Mouse (Mus musculus) hindbrain, embryonic 12.5 days (tissue): ENCODE measurements around the gene Nradd. TPM values are rescaled to one million over a fixed set of nuclear protein-coding genes. Genes with fewer than 3 reads are reported as not detected.
A peak's percentile ranks its signal among the peaks of the same experiment; 100 is the strongest.

Experiments
- ATAC-seq: fragments of 200-750 bp; cut with Nextera tagmentation; 2 replicates; pipeline ENCODE4 v1.8.0; 2017; ENCODE audit warnings: moderate TSS enrichment; ENCODE audit not compliant: low FRiP score
- H3K27ac ChIP-seq: fragments of 300-500 bp; sonication (generic); 2 replicates; pipeline ENCODE4 v1.5.1; 2016; ENCODE audit warnings: mild to moderate bottlenecking
- H3K27me3 ChIP-seq: fragments of 300-500 bp; sonication (generic); 2 replicates; pipeline ENCODE4 v1.6.1; 2016; ENCODE audit warnings: mild to moderate bottlenecking
- H3K36me3 ChIP-seq: fragments of 300-500 bp; sonication (generic); 2 replicates; pipeline ENCODE4 v1.6.1; 2016; ENCODE audit warnings: mild to moderate bottlenecking
- H3K4me1 ChIP-seq: fragments of 300-500 bp; sonication (generic); 2 replicates; pipeline ENCODE4 v1.6.1; 2016
- H3K4me2 ChIP-seq: fragments of 300-500 bp; sonication (generic); replicated peaks from 2 replicates; pipeline ENCODE4 v1.6.1; 2016; ENCODE audit warnings: mild to moderate bottlenecking
- H3K4me3 ChIP-seq: fragments of 300-500 bp; sonication (generic); 2 replicates; pipeline ENCODE4 v1.5.1; 2016; ENCODE audit warnings: mild to moderate bottlenecking
- H3K9ac ChIP-seq: fragments of 300-500 bp; sonication (generic); 2 replicates; pipeline ENCODE4 v1.6.1; 2016; ENCODE audit warnings: mild to moderate bottlenecking, moderate library complexity
- H3K9me3 ChIP-seq: fragments of 300-500 bp; sonication (generic); replicated peaks from 2 replicates; pipeline ENCODE4 v1.6.1; 2016; ENCODE audit warnings: mild to moderate bottlenecking
- WGBS: fragments of 180-500 bp; shearing (Covaris S2); methylation state at CpG from one replicate; pipeline ENCODE4 v1.1.7; 2016; 5-methylcytosine and 5-hydroxymethylcytosine counted together
- polyA plus RNA-seq: library from polyadenylated mRNA; unstranded; fragments of >200 nt; fragmentation: Nextera tagmentation; extraction: Ambion mirVana; gene quantifications from 2 replicates; pipeline ENCODE4 v1.2.1, GENCODE M21; 2016

Nradd gene
- 39.0 and 45.2 TPM in 2 replicates for polyA plus RNA-seq

DNA sequence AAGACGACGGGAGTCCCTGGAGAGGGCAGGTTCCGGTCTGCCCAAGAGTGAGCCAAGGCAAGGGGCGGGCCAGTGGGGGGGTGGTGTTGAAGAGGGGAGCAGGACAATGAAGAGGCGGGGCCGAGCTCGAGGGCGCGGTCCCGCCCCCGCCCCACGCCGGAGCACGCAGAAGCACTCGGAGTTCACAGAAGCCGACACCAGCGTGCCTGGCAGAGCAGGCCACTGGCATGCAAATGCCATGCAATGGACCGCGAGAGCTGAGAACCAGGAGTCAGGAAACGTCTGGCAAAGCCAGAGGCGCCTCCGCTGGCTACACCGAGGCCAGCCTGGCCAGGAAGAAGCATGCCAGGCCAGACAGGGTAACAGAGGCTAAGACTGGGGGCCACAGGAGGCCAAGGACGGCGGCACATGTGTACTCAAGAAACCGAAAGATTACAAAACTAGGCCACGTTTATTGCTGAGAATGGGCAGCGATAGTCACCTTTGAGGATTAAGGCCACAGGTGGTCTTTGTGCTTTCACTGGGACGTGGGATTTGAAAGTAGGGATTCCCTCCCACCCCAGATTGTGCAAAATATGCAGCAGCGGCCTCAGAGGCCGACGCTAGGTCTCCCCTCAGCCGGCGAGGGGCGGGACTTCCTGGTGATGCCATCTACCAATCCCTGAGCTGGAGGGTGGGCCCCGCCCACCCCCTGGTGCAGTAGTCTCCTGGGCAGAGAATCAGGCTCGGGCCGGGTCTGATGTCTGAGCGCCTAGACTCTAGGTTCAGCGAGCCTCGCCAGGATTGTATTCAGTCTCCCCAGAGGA lies at the start of gene Nradd:
TSS of gene Nradd (minus strand) at position 92 of the 806 bp plus-strand sequence.
- ATAC-seq = peak; percentile 95
- peak within 1 kb of the TSS; percentile 52 for H3K4me3 ChIP-seq
- no peaks in the 10 kb centered on the region for H3K9me3 ChIP-seq
- peak within 1 kb of the TSS; percentile 99 for H3K4me2 ChIP-seq
- H3K9ac ChIP-seq = peak within 1 kb of the TSS; percentile 72
- H3K27ac ChIP-seq = peak within 1 kb of the TSS; percentile 90
- WGBS = under 1% methylated on average over 41 of the region's 41 CpGs
- H3K27me3 ChIP-seq = 0 out of 2 replicates have a peak, but pooled peaks cover 8% of the 10 kb centered on the region
- H3K36me3 ChIP-seq = peaks cover 27% of the 10 kb centered on the region
- peaks cover 20% of the 10 kb centered on the region for H3K4me1 ChIP-seq

DNA sequence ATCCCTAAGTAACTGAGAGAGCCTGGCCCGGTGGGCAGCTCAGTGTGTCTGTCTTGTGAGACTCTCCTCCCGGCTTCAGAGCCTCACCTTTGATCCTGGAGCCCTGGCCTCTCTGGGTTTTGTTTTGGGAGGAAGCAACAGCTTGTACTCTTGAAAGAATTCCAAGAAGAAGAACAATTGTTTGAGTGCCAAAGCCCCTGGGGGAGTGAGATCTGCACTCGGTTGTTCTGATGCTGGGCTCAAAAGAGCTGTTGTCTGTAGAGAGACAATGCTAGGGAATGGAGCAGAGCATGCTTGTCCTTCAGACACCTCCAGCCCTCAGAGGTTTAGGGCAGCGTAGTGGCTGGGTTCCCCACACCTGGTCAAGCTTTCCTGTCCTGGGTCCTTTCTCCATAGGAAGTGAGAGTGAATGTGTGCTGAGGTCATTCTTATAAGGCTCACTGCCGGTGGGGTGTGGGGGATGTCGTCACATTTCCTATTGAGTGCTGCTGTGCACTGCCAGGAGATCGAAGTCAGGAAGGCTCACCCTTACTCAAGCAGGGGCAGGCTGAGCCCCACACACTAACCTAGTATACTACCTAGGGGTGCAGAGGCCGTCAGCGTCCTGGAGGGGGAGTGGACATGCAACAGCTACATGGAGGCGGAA lies 49.0 kb upstream of the Nradd start:
- no peak overlapping the region for H3K4me3 ChIP-seq
- no peak overlapping the region for H3K9ac ChIP-seq
- no peaks in the 10 kb centered on the region for H3K36me3 ChIP-seq
- no peaks in the 10 kb centered on the region for H3K9me3 ChIP-seq
- H3K4me1 ChIP-seq = peaks cover 13% of the 10 kb centered on the region
- 59% methylated on average over 10 of the region's 10 CpGs for WGBS
- no peak overlapping the region for H3K27ac ChIP-seq
- ATAC-seq = no peak
- H3K27me3 ChIP-seq = no peaks in the 10 kb centered on the region
- H3K4me2 ChIP-seq = no peak overlapping the region

DNA sequence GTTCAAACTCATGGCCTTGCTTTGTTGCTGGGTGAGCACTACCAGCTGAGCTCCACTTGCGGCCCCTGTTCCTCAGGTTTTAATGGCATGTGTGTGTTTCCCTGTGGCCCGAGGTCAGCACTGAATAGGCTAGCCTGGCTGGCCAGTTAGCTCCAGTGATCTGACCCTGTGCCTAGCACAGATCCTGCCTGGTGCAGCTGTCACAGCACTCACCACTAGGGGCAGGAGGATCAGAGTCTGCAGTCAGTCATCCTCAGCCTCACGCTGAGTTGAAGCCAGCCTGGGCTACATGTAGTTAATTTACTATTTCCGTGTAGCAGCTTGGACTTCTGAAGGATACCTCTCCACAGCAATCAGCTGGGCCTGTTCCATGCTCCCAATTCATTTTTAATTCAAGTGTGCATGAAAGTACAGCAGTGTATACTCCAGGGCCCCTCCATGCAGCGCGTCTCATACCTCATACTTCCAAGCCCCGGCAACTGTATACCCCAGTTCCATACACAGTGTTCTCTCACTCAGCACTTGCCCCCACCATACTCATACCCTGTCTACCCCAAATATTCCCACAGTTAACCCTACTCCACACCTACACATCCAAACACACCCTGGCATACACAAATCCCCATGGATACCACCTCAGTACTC lies 48.3 kb upstream of the Nradd start:
- H3K4me2 ChIP-seq = no peak overlapping the region
- H3K36me3 ChIP-seq = no peaks in the 10 kb centered on the region
- H3K9me3 ChIP-seq = no peaks in the 10 kb centered on the region
- no peaks in the 10 kb centered on the region for H3K27me3 ChIP-seq
- ATAC-seq = peak; percentile 60
- H3K4me1 ChIP-seq = peaks cover 9% of the 10 kb centered on the region
- WGBS = 66% methylated on average over 7 of the region's 7 CpGs
- no peak overlapping the region for H3K9ac ChIP-seq
- H3K4me3 ChIP-seq = no peak overlapping the region
- H3K27ac ChIP-seq = no peak overlapping the region

DNA sequence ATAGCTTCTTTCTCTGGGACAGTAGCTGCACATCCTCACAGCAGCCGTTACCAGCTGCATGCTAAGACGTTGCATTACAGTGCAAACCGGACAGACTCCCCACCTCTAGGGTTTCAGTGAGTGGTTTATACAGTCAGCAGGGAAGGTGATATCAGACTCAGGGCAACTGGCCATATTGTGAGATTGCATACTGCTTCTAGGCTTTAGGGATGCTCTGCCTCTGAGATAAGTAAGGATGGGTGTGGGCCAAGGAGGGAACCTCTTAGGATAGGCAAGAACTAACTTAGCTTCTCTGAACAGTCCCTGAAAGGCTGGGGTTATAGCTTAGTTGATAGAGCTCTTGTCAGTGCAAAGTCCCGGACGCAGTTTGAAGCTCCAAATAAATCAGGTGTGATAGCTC lies 45.5 kb upstream of the Nradd start:
- Histone ChIP-seq H3K9ac (no peak overlapping the region), H3K4me2 (no peak overlapping the region), H3K4me1 (peaks cover 21% of the 10 kb centered on the region), H3K36me3 (no peaks in the 10 kb centered on the region), H3K4me3 (no peak overlapping the region), H3K9me3 (no peaks in the 10 kb centered on the region), H3K27ac (no peak overlapping the region), H3K27me3 (no peaks in the 10 kb centered on the region)
- no peak for ATAC-seq
- 93% methylated on average over 5 of the region's 5 CpGs for WGBS

DNA sequence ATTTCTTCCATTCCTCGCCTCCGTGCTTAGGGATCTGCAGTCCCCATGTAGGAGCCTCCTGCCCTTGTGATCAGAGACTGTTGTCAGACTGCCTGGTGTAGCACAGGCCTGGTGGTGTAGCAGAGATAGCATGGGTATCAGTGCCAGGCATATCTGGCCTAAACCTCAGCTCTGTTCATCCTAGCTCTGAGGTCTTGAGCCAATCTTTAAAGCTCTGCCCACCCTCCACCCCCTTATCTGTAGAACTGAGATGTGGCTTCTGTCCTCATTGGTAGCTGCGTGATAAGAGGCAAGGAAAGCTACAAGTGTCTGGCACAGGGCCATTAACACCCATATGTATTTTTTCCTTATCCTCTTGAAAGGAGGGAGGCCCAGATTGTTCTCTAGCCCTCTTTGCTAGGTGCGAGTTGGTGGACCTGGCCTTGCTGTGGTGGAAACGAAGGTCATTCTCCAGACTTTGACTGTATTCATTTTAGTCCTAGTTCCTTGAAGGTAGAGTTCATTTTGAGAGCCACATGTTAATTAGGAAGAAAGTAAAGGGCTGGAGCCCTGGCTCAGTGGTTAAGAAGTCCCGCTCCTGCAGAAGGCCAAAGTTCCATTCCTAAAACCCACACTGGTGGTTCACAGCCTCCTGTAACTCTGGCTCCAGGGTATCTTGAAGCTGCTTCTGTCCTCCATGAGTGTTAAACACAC lies 44.5 kb upstream of the Nradd start:
- ATAC-seq = no peak
- Histone ChIP-seq H3K4me3 (no peak overlapping the region), H3K9me3 (no peaks in the 10 kb centered on the region), H3K4me1 (peaks cover 31% of the 10 kb centered on the region), H3K4me2 (no peak overlapping the region), H3K27me3 (no peaks in the 10 kb centered on the region), H3K36me3 (no peaks in the 10 kb centered on the region), H3K9ac (no peak overlapping the region), H3K27ac (no peak overlapping the region)
- WGBS = 91% methylated on average over 6 of the region's 6 CpGs

DNA sequence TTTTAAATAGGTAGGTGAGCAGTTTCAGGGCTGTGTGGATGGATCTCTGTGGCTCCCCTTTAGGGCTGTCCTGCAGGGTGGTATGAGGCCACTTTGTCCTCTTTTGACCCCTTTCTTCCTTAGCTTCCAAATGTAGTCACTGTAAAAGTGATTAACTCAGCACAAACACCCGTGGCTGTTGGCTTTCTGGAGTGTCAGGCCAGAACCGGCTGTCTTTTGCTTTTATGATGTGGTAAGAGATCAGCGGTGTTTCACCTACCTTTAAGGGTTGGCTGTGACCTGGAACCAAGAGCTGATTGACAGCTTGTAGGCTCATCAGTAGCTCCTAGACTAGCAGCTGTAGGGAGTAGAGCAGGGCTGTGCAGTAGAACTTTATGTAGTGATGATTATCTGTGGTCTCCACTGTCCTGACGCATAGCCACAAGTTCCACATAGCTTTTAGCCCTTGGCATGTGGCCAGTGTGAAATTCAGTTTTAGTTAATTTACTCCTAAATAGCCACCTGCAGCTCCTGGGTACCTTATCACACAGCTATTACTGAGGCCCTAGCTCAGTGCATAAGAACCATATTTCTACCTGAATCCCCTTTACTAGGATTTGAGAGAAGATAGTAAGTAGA lies 43.1 kb upstream of the Nradd start:
- no peak overlapping the region for H3K9ac ChIP-seq
- H3K27ac ChIP-seq = no peak overlapping the region
- no peaks in the 10 kb centered on the region for H3K9me3 ChIP-seq
- H3K4me3 ChIP-seq = no peak overlapping the region
- H3K4me1 ChIP-seq = peaks cover 24% of the 10 kb centered on the region
- H3K27me3 ChIP-seq = no peaks in the 10 kb centered on the region
- no peak overlapping the region for H3K4me2 ChIP-seq
- 68% methylated on average over 4 of the region's 4 CpGs for WGBS
- ATAC-seq = no peak
- no peaks in the 10 kb centered on the region for H3K36me3 ChIP-seq

DNA sequence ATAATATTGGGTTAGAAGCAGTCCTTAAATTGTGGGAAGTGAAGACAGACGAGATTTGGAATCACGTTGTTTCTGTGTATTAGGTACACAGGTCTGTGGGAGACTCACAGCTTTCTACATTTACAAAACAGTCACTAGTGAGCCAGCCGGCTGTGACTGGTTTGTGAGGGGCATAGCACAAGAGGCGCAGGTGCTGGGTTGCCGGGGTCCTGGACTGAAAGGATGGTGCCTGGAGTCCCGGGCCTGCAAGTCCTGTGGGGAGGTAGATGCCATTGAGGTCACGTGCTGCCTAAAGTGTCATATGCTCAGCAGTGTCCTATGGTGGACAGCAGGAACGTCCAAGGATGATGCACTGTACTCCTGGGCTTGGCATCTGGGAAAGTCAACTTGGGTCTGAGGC lies 42.1 kb upstream of the Nradd start:
- ATAC-seq = no peak
- peak overlapping the region; percentile 12; the same call in 1 of the 2 replicates for H3K27ac ChIP-seq
- H3K9me3 ChIP-seq = no peaks in the 10 kb centered on the region
- no peaks in the 10 kb centered on the region for H3K36me3 ChIP-seq
- WGBS = 41% methylated on average over 8 of the region's 8 CpGs
- no peak overlapping the region for H3K9ac ChIP-seq
- H3K27me3 ChIP-seq = no peaks in the 10 kb centered on the region
- H3K4me3 ChIP-seq = no peak overlapping the region
- H3K4me1 ChIP-seq = peaks cover 24% of the 10 kb centered on the region
- H3K4me2 ChIP-seq = no peak overlapping the region

DNA sequence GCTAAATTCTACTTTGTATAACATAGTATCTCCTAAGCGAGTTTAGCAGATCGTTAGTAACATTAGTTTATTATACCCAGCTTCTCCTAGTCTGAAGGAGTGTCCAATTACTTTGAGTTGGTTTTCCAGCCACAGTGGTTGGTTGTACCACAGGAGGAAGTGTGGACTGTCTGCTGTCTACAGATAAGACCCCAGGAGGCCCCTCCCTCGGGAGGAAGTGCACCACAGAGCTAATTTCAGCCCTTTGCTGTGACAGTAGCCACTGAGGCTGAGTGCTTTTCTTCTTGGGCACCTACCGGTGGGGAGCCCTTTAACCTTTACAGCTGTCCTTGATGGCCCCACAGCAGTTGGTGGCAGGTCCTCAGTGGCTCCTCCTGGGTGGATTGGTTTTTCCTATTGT lies 41.7 kb upstream of the Nradd start:
- no peak for ATAC-seq
- Histone ChIP-seq H3K36me3 (no peaks in the 10 kb centered on the region), H3K4me2 (no peak overlapping the region), H3K4me3 (no peak overlapping the region), H3K27ac (peak overlapping the region; percentile 36; the same call in 1 of the 2 replicates), H3K4me1 (peaks cover 24% of the 10 kb centered on the region), H3K9ac (no peak overlapping the region), H3K9me3 (no peaks in the 10 kb centered on the region), H3K27me3 (no peaks in the 10 kb centered on the region)
- 36% methylated on average over 4 of the region's 4 CpGs for WGBS

DNA sequence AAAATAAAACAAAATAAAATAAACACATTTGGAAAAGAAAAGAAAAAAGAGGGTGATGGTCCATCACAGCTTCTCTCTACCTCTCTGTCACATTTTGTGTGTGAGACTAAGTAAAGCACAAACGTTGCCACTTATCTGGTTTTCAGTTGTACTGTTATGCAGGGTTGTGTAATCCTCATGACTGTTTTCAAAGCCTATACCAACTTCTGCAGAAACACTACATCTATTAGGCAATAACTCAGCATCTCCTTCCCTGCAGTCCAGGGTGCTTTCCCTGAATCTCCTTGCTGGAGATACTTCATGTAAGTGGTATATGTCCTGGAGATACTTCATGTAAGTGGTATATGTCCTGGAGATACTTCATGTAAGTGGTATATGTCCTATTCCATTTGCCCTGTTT lies 38.6 kb upstream of the Nradd start:
- peaks cover 9% of the 10 kb centered on the region; the same call in 1 of the 2 replicates for H3K36me3 ChIP-seq
- no peak overlapping the region for H3K9ac ChIP-seq
- no peak overlapping the region for H3K4me3 ChIP-seq
- ATAC-seq = no peak
- H3K27me3 ChIP-seq = no peaks in the 10 kb centered on the region
- WGBS = 85% methylated on average over 1 of the region's 1 CpGs
- no peaks in the 10 kb centered on the region for H3K9me3 ChIP-seq
- no peak overlapping the region for H3K4me2 ChIP-seq
- H3K27ac ChIP-seq = no peak overlapping the region
- peaks cover 27% of the 10 kb centered on the region for H3K4me1 ChIP-seq

DNA sequence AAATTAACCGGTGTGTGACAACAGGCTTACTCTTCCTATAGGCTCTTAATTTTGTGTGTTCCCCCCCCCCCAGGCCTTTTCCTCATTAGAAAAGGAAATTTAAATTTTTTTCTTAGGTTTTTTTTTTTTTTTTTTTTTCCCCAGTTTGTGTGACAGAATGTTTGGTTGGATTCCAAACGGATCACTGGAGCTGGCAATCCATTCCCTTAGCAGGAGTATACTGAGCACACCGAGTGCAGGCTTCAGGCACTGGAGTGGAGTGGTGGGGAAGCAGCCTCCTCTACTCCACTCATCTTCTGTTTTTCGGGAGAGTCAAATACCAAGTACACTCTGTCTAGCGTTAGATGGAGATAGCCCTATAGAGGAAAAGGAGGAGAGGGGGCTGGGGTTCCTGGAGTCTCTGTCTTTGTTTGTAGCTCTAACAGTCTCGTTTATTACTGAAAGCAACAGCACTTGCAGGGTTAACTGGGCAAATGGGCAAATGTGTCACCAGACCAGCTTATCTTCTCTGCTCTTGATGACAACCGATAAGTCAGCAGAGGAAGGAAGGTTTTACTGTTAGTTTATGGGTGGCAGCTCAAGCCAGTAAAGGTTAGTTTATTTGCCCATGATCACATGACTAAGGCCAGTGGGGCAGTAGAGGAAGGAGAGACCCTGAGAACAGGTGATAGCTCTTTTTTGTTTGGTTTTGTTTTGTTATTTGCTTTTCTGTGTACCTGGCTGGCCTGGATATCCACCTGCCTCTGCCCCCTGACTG lies 36.8 kb upstream of the Nradd start:
- H3K4me3 ChIP-seq = no peak overlapping the region
- H3K4me2 ChIP-seq = no peak overlapping the region
- no peaks in the 10 kb centered on the region for H3K27me3 ChIP-seq
- peaks cover 9% of the 10 kb centered on the region; the same call in 1 of the 2 replicates for H3K36me3 ChIP-seq
- H3K9ac ChIP-seq = no peak overlapping the region
- WGBS = 89% methylated on average over 7 of the region's 7 CpGs
- H3K27ac ChIP-seq = no peak overlapping the region
- H3K9me3 ChIP-seq = no peaks in the 10 kb centered on the region
- H3K4me1 ChIP-seq = peaks cover 25% of the 10 kb centered on the region
- no peak for ATAC-seq

DNA sequence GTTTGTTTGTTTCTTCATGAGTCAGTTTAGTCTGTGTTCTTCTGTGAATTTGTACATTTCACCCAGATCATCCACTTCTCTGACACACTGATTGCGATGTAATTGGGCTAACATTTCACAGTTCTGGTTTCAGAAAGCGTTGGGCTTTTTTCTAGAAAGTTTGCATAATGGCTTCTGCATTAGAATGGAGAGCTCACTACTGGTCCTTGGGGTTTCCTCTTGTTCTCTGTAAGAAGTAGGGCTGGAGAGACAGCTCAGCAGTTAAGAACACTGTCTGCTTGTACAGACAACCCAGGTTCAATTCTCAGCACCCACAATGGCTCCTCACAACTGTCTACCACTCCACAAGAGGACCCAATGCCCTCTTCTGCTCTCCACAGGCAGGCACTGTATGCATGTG lies 36.0 kb upstream of the Nradd start:
- H3K27me3 ChIP-seq = no peaks in the 10 kb centered on the region
- H3K4me3 ChIP-seq = no peak overlapping the region
- 79% methylated on average over 2 of the region's 2 CpGs for WGBS
- H3K4me1 ChIP-seq = peaks cover 25% of the 10 kb centered on the region
- H3K4me2 ChIP-seq = no peak overlapping the region
- H3K9ac ChIP-seq = no peak overlapping the region
- H3K27ac ChIP-seq = no peak overlapping the region
- H3K36me3 ChIP-seq = peaks cover 9% of the 10 kb centered on the region; the same call in 1 of the 2 replicates
- no peak for ATAC-seq
- H3K9me3 ChIP-seq = no peaks in the 10 kb centered on the region
